Mouse (Mus musculus): Measurements from ENCODE around the gene Mmp14. TPM values are rescaled to one million over a fixed set of nuclear protein-coding genes. Genes with fewer than 3 reads are reported as not detected.

The Mmp14 gene
- total RNA-seq (2021): 10 to 100 TPM in 1 of 2 experiments, 1 to 10 TPM in 1; 7.9 to 14.8 TPM

DNA sequence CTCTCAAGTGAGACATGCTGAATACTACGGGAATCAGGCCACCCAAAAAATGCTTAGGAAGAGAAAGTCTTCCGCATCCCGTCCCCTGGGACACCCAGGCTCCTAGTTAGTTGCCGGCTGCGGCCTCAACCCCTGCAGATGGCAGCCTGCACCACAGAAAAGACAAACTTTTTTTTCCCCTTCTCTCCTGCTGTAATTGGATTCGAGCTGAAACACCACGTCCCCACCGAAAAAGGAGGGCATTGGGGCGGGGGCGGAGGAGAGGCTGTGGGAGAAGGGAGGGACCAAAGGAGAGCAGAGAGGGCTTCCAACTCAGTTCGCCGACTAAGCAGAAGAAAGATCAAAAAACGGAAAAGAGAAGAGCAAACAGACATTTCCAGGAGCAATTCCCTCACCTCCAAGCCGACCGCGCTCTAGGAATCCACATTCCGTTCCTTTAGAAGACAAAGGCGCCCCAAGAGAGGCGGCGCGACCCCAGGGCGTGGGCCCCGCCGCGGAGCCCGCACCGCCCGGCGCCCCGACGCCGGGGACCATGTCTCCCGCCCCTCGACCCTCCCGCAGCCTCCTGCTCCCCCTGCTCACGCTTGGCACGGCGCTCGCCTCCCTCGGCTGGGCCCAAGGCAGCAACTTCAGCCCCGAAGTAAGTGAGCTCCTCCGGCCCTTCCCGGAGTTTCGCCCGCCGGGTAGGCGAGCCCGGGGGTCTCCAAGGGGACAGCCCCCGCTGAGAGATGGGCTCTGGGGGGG lies at the start of gene Mmp14:
Mmp14 (plus strand) TSS at position 279 of the 744 bp plus-strand sequence.
- intact Hi-C loops (cut with DNase I): loop anchor here (5.0 kb wide), 1 partner anchor 61 kb away; no protein-coding TSS in a partner anchor
- peak; percentile 21 to 51 for DNase-seq (ENCODE audit: low spot score in 2 of 2)

DNA sequence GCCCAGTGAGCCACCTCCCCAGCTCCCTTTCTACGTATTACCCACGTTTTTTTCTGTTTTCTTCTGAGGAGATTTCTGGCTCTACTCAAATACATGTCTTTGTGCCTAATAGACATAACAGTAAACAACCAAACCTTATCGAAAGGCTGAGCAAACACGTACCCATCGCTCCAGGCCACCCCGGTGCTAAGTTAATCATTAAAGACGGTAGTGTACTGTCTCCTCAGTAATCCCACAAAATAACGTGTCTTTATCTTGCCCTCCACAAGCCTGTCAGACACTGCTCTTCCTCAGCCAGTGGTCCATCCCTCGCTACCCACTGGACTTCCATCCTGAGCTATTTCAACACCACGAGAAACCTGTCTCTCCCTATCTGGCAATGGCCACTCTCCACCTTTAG lies 49.6 kb upstream of the Mmp14 start:
- no peak for DNase-seq (ENCODE audit: low spot score in 2 of 2)

DNA sequence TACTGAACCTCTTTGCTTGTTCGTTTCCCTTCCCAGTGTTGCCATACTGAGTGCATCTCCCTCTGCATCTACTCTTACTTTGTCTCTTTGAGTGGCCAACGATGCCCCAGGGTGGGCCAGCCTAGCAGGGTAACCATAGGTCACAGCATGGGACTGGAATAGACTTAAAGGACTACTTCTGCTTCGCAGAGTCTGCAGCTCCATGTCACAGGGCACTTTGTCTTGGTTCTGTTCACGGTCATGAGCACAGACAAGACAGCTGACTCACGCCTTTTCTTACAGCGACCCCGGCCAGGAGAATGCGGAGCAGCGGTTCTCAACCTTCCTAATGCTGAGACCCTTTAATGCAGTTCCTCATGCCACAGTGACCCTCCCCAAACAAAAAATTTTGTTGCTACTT lies 48.8 kb upstream of the Mmp14 start:
- peak in 1 of 2 experiments; percentile 11 for DNase-seq (ENCODE audit: low spot score in 2 of 2)
- intact Hi-C loops (cut with DNase I): no loop called here

More for the DNA sequence above, 49.6 kb upstream of the Mmp14 start:
- intact Hi-C loops (cut with DNase I): no loop called here

DNA sequence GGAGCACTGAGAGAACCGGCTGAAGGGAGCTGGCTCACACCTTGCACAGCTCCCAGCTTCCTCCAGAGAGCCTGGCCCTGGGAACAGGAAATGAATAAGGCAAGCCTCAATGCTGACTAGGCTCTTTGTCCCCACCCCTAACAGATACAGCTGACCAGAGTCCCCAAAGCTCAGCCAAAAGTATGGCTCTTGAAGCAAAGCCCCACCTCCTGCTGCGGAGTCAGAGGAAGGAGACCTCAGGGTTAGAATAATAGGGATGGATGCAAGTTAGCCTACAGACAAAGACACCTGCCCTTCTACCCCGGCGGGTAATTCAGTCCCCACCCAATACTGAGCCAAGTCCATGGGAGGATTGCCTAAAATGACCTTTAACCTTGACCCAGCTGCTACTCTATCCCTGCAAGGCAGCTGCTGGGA lies 48.0 kb upstream of the Mmp14 start:
- no peak for DNase-seq (ENCODE audit: low spot score in 2 of 2)
- intact Hi-C loops (cut with DNase I): no loop called here

DNA sequence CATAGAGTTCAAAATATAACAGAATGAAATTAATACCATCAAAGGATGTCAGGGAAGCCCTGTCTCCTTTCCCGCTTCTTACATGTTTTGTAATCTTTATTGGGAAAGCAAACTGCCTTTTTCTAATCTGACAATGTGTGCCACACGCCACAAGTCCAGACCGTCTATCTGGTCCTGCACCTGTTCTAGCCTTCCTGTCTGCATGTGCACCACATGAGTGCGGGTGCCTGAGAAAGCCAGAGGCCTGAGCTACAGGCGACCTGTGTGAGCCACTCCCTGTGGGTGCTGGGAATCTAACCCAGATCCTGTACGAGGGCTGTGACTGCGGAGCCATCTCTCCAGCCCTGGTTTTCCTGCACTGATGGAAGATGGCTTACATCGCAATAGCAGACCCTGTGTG lies 47.0 kb upstream of the Mmp14 start:
- intact Hi-C loops (cut with DNase I): no loop called here
- no peak for DNase-seq (ENCODE audit: low spot score in 2 of 2)

DNA sequence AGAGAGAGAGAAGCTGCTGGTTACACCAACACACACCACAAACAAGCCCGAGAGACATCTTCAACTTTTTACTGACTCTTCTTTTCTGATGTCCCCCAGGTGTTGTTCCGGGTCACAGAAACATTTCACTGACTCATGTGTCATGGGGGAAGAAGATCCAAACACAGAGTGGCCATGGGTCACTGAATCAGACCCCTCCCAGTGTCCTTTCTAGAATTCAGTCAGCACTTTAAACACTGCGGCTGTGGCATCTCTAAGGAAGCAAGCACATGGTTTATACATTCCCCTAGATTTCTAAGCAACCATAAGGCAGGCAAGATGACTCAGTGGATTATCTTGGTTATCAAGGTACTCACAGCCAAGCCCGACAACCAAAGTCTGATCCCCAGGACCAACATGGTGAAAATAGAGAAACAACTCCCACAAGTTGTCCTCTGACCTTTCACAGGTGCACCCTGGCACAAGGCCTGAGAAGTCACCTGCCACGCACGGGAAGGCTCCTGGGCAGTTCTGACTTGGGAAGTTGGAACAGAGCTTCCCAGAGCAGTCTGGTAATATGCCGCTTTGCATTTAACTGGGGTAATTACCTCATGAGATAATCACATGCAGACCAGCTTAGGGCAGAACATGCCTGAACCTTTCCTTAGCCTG lies 45.3 kb upstream of the Mmp14 start:
- intact Hi-C loops (cut with DNase I): no loop called here
- no peak for DNase-seq (ENCODE audit: low spot score in 2 of 2)

DNA sequence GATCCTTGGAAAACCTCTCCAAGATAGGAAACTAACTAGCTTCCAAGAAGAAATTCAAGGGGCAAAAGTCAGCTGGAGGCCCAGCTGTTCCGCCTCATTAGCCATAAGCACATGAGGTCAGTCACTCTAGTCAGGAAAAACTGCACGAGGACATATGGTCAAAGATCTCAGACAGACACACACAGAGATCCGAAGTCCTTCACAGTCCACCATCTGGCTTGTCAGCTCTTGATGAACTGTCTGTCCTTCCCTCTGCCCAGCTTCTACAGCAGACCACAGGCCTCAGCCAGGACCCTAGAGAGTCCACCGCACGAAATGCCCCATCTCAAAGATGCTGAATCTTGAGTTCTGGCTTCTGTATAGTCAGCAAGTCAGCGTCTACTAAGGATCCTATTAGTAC lies 43.9 kb upstream of the Mmp14 start:
- no peak for DNase-seq (ENCODE audit: low spot score in 2 of 2)
- intact Hi-C loops (cut with DNase I): no loop called here

DNA sequence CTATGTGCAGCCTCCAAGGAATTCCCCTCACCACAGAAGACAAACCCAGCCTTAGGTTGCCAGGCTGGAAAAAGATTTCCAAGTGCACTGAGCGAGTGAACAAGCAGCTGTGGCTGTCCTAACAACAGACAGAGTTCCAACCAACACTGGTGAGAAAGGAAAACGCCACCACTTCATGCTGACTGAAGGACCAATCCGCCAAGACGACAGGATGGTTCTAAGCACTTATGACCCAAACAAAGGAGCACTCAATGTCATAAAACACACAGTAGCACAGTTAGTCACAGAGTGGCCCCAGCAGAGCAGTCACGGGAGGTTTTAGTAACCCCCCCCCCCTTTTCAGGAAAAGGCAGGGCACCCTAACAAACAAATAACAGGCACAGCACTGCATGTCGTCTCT lies 40.6 kb upstream of the Mmp14 start:
- intact Hi-C loops (cut with DNase I): no loop called here
- no peak for DNase-seq (ENCODE audit: low spot score in 2 of 2)

DNA sequence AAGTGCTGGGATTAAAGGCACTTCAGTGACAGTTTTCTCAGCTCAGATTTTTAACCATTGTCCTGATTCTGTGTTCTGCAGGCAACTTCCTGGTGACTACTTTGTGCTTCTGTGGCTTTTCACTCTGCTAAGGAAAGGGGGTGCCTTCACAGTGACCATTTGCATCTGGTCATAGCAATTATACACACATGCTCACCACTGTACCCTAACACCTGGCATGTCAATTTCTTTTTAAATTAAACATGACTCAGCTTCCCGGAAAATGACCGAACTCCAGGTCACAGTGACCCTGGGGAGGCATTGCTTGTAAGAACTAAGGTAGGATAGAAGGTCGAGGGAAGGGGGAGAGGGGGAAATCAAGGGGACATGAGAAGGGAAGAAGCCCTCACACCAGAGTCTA lies 37.6 kb upstream of the Mmp14 start:
- intact Hi-C loops (cut with DNase I): no loop called here
- DNase-seq (ENCODE audit: low spot score in 2 of 2): no peak

DNA sequence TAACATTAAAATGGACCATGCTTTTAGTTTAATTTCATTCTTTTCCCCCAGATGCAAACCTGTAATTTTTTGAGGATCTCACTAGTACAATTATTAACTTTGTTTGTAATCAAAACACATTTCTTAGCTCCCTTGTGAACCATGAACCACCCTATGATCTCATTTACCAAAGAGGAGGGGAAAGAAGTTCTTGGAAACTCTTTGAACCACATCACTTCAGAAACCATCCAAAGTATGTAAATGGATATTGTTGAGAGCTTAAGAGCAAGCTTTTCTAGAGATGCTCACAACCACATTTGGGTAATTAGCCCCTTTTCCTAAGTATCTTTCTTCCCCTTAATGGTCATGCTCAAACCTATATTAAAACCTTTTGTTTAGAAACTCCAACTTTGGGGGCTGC lies 37.1 kb upstream of the Mmp14 start:
- intact Hi-C loops (cut with DNase I): no loop called here
- no peak for DNase-seq (ENCODE audit: low spot score in 2 of 2)

DNA sequence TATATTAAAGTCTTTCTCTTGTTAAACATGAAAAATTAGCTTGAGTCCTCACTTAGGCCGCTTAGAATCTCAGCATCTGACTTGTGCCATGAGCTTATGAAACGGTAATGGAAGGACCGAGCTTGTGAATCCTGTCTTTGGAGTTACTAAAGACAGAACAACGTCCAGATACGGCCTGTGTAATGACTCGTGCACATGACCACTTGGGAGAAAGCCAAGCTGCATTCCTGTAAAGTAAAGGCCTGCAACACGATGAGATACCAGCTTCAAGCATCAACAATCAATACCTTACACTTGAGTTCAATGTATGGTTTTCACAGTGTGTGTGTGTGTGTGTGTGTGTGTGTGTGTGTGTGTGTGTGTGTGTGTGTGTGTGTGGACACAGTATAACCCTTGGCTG lies 34.7 kb upstream of the Mmp14 start:
- intact Hi-C loops (cut with DNase I): no loop called here
- DNase-seq (ENCODE audit: low spot score in 2 of 2): no peak

DNA sequence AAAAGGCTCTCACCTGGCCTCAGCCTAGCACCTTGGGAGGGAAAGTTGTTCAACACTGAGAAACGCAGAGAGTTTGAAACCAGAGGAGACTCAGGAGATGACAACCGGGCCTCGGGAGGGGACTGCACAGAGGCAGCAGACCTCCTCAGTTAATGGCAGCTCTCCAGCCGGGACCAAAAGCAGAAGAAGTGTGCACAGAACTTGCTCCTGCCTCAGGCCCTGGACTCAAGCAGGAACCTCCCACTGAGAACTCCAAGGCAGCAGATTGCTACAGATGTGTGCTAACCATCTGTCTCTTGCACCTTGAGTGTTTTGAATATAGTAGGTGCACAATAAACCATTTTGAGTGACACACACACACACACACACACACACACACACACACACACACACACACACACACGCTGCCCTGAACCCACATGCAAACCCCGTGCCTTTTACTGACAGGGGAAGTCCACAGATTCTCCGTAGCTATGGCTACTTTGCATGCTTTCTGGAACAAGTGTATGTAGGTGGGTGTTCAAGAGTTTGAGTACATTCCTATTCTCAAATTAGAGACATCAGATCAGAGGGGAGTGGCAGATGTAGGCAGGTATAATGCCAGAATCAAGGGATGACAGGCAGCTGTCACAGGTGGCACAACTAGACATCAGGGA lies 33.4 kb upstream of the Mmp14 start:
- intact Hi-C loops (cut with DNase I): no loop called here
- DNase-seq (ENCODE audit: low spot score in 2 of 2): peak in 1 of 2 experiments; percentile 15

DNA sequence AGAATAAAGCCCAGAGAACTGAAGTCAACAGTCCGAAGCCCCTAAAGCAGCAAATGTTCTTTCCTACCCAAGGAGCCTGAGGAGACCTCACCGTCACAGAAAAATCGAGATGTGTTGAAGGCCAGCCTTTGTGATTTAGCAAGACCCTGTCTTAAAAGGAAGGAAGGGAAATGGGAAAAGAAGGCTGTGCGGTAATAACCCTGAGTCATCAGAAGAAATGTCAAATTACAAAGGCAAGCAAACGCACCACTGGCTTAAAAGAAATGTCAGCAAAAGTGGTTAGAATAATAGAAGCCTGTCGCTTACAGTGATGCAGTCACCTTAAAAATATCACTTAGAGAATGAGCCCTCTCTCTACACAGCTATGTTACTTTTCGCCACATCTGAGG lies 32.9 kb upstream of the Mmp14 start:
- intact Hi-C loops (cut with DNase I): no loop called here
- DNase-seq (ENCODE audit: low spot score in 2 of 2): no peak

DNA sequence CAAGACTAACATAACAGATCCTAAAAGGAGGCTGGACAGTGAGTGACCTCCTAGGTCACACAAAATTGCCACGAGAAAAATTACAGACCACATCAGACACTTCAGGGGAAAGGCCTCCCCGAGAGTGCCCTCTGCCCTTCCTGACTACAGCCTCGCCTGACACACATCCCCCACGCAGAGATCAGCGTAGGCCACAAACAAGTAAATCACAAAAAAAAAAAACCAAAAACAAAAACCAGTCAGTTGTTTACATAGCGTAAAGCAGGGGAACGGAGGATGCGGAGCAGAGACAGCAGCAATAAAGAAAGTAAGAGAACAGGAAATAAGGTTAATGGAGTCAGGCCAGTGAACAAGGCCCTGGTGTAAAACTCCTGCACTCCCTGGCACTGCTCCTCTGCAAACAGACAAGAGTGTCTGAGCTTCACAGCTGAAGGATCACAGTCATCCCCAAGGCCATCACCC lies 32.5 kb upstream of the Mmp14 start:
- no peak for DNase-seq (ENCODE audit: low spot score in 2 of 2)
- intact Hi-C loops (cut with DNase I): no loop called here

DNA sequence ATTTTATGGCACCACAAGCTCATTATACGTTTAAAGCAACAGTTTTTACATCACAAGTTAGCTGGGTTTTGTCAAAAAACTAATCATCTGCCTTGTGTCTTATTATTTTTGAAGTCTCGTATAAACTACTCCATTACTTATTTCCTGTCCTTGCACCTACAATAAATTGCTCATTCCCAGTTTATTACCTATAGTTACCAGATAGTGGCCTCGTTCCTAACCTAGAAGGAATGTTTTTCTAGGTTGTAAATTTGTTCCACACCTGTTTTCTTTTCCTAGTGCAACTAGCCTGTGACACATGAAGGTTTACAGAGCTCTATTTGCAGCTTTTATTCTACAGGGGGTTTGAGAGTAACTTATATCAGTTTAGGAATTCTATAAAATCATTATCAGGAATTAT lies 29.7 kb upstream of the Mmp14 start:
- intact Hi-C loops (cut with DNase I): no loop called here
- no peak for DNase-seq (ENCODE audit: low spot score in 2 of 2)

DNA sequence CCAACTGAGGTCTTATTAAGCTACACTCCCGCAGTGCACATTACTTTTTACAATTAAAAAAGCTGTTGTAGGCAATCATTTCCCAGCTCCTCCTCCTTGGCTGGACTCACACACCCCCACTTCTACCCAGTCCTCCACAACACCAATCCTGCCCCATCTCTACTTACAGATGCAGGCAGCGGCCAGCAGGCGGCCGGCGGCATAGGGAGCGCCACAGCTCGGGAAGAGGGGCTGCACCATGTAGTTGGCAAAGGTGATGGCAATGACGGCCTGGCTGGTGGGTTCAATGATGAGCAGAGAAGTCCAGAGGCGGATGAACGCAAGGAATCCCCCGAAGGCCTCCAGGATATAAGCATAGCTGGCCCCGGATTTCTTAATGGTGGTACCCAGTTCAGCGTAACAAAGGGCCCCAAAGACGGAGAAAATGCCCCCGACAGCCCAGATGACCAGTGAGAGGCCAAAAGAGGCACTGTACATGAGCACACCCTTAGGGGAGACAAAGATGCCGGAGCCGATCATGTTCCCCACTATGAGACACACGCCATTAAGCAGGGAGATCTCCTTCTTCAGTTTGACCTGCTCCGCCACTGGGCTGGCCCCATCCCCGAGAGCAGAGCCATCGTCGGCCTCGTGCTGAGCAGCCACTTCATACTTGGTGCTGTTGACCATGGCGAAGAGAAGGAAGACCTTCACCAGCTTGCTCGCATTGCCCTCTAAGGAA lies 22.9 kb upstream of the Mmp14 start:
- intact Hi-C loops (cut with DNase I): no loop called here
- DNase-seq (ENCODE audit: low spot score in 2 of 2): no peak

DNA sequence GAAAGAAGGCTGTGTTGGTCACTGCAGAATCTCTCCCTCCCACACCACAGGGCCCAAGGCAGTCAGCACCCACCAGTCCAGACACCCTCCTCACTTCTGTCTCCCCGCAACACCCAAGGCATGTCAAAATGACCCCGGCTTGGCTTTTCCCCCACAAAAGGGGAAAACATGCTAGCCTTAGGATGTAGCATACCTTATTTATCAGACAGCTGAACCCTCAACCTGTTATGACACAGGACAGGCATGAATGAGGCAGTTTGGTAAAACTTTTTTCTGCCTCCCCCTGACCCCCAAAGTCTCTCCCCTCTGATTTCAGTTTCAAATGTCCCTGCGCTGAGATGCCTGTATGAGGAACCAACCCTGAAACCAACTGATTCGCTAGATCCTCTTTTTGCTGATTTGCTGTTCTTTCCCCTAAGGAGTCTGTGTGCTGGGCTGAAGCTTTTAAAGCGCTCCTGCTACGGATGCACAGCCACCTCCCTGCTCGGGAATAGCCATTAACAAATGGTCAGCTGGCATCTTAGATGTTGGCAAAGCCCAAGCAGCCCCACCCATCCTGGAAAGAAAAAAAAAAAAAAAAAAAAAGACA lies 22.3 kb upstream of the Mmp14 start:
- intact Hi-C loops (cut with DNase I): no loop called here
- DNase-seq (ENCODE audit: low spot score in 2 of 2): no peak

DNA sequence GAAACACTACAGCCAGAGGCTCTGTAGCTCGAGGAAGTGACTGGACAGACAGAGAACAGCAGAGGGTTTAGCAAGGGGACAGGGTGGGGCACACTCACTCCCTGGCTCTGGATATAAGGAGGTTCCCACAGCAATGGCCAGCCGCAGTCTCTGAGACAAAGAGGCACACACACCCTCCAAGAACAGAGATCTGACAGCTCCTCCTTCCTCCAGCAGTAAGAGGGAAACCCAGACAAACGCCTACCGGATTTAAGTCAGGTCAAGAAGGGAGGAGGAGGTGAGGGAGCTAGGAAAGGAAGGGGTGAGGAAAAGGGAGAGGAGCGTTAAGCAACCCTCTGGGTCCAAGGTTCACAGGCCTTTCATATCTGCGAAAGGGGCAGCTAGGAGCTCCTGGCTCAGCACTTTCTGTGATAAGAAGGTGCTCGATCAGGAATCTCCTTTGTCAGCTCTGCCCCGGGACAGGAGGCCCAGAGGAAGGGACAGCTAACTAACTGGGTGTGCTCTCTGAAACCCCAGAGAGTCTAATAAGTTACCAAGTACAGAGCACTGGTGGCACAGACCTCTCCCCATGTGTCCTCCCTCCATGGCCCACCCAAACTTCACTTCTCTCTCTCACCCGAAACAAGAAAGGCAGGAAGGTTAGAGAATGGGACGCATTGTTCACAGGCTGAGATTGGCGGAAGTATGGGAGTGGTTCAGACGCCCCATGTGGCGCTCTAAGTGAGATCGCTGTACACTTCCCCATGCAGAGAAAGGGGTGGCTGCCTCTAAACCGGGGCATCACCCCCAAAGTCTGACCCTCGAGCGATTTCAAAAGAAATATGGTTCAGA lies 21.2 kb upstream of the Mmp14 start:
- DNase-seq (ENCODE audit: low spot score in 2 of 2): no peak
- intact Hi-C loops (cut with DNase I): loop anchor here (5.0 kb wide), 2 partner anchors 158 to 173 kb away; partner anchors contain the start of genes Abhd4 and Dad1

Data from left cerebral cortex, postnatal 25 days (tissue).